11 mouse cellular contexts compared by ENCODE assay signal in genomic region chr8:71224560-71224959, GRCm38 (mm10). TPM values are rescaled to one million over a fixed set of nuclear protein-coding genes. Genes with fewer than 3 reads are reported as not detected.
DNase-seq lines count a peak whose midpoint lies in the region; ATAC-seq and TF ChIP-seq lines count a peak whose summit lies in the region.
"Had no signal": no experiment of that assay in that cellular context is flagged by ENCODE, and none has a peak within 500 bp of the region (broad histone marks: within the 10 kb centered on the region; RNA-seq: fewer than 3 reads in every experiment).

No protein-coding gene starts in this region.

- WGBS in liver, embryonic 14.5 days (ENCODE audit: insufficient replicate concordance), result 40% methylated on average over 2 of the region's 2 CpGs

- peak; percentile 10 to 15 for DNase-seq in cerebellum, postnatal 14 days
- DNase-seq in liver, embryonic 14.5 days (ENCODE audit: low read depth in 3 of 3, low spot score in 3 of 3), result peak in 1 of 3 experiments; percentile 9
- no peak for DNase-seq in liver
- peak; percentile 38 for DNase-seq in embryo, embryonic 11 days
- peak; percentile 4 for DNase-seq in retina, postnatal 7 days (ENCODE audit: low read depth, low spot score)
- no peak for DNase-seq in left cerebral cortex, adult 11 months (ENCODE audit: low spot score)
- no peak for DNase-seq in layer of hippocampus, adult 18-20 months (ENCODE audit: low spot score in 2 of 2)

- no peak overlapping the region for H3K9ac ChIP-seq in liver, embryonic 14.5 days (replicated peaks)
- H3K9ac ChIP-seq: hindbrain, embryonic 13.5 days; lung, embryonic 15.5 days had no signal

- H3K27ac ChIP-seq in liver, embryonic 14.5 days, result no peak overlapping the region
- H3K27ac ChIP-seq: hindbrain, embryonic 13.5 days; lung, embryonic 15.5 days had no signal

- TF ChIP-seq CTCF in liver, embryonic 14.5 days (IDR thresholded peaks at IDR 0.05; ENCODE audit: low read depth), result peak; percentile 60; the same call in 1 of the 2 replicates

- no peak overlapping the region for H3K4me2 ChIP-seq in liver, embryonic 14.5 days (ENCODE audit: low read depth)
- H3K4me2 ChIP-seq: hindbrain, embryonic 13.5 days; lung, embryonic 15.5 days had no signal

- no peaks in the 10 kb centered on the region for H3K4me1 ChIP-seq in liver, embryonic 14.5 days (replicated peaks; ENCODE audit: control insufficient read depth in 2 of 2, insufficient read depth in 2 of 2, low read length in 1 of 2)
- H3K4me1 ChIP-seq: hindbrain, embryonic 13.5 days; lung, embryonic 15.5 days had no signal

- TF ChIP-seq EP300 in liver, embryonic 14.5 days (IDR thresholded peaks at IDR 0.05; ENCODE audit: low read depth), result no peak

- ATAC-seq in cerebellum, adult (ENCODE audit: insufficient number of reproducible peaks, low FRiP score, low TSS enrichment), result no peak
- ATAC-seq in liver, embryonic 14.5 days (ENCODE audit: insufficient read depth), result no peak

- no peaks in the 10 kb centered on the region for H3K9me3 ChIP-seq in liver, embryonic 14.5 days (ENCODE audit: control insufficient read depth, low read length)
- H3K9me3 ChIP-seq: G1E; hindbrain, embryonic 13.5 days; lung, embryonic 15.5 days had no signal

- no peaks in the 10 kb centered on the region for H3K27me3 ChIP-seq in liver, embryonic 14.5 days (ENCODE audit: control insufficient read depth, insufficient read depth, low read length)
- H3K27me3 ChIP-seq: hindbrain, embryonic 13.5 days; lung, embryonic 15.5 days had no signal

- no peak overlapping the region for H3K4me3 ChIP-seq in liver, embryonic 14.5 days (ENCODE audit: insufficient read depth in 1 of 2, low read depth in 2 of 2, low read length in 2 of 2)
- H3K4me3 ChIP-seq: hindbrain, embryonic 13.5 days; lung, embryonic 15.5 days had no signal

- H3K36me3 ChIP-seq in liver, embryonic 14.5 days (replicated peaks; ENCODE audit: control insufficient read depth, insufficient read depth, low read depth), result no peaks in the 10 kb centered on the region
- H3K36me3 ChIP-seq: G1E; hindbrain, embryonic 13.5 days; lung, embryonic 15.5 days had no signal

RNA-seq across cellular contexts. Expression of gene Myo9b, which starts 48.0 kb away (rescaled TPM):
- polyA plus RNA-seq in liver, embryonic 14.5 days (2012; rRNA removed), result 5.9 and 6.4 TPM in 2 replicates
- polyA plus RNA-seq in liver, embryonic 14.5 days (2014; fragmentation: Nextera tagmentation; extraction: Ambion mirVana), result 5.8 and 7.0 TPM in 2 replicates
- total RNA-seq in layer of hippocampus, adult 18-20 months (2021), result 10 to 100 TPM; 29.1 to 32.8 TPM

RNA-seq across cellular contexts. Expression of gene Haus8, which starts 48.2 kb away (rescaled TPM):
- 16.0 and 23.9 TPM in 2 replicates for polyA plus RNA-seq in liver, embryonic 14.5 days (2012; rRNA removed)
- 47.1 and 51.6 TPM in 2 replicates for polyA plus RNA-seq in liver, embryonic 14.5 days (2014; fragmentation: Nextera tagmentation; extraction: Ambion mirVana)
- 10 to 100 TPM; 10.8 to 12.7 TPM for total RNA-seq in layer of hippocampus, adult 18-20 months (2021)

Comparison
In these comparisons a context has a peak if more than half of its experiments do, and no peak if none do; other contexts are left out.
1. DNase-seq: peak in cerebellum, postnatal 14 days (2 of 2), embryo, embryonic 11 days (single experiment) and retina, postnatal 7 days (single experiment); none in liver (single experiment), left cerebral cortex, adult 11 months (single experiment) and layer of hippocampus, adult 18-20 months (0 of 2).